Mouse (Mus musculus) lung, postnatal 0 days (tissue): ENCODE measurements at regions not wholly inside any gene's neighbourhood (a gene's known extent, or its start where the extent isn't known, plus 50 kb on each side); places are given as distances from the start of the nearest gene placed in this dataset.

ENCODE experiments used
- ATAC-seq: fragments of 200-750 bp; cut with Nextera tagmentation; 2 replicates; pipeline ENCODE4 v1.8.0; 2017; ENCODE audit warnings: moderate library complexity
- DNase-seq: peaks from one replicate; pipeline ENCODE4 v3.0.0-alpha.2; 2016; ENCODE audit warnings: low spot score
- H3K27ac ChIP-seq: fragments of 300-500 bp; sonication (generic); 2 replicates; pipeline ENCODE4 v1.5.1; 2014; ENCODE audit warnings: antibody characterized with exemption, mild to moderate bottlenecking, low read length, mixed read lengths
- H3K27me3 ChIP-seq: fragments of 300-500 bp; sonication (generic); replicated peaks from 2 replicates; pipeline ENCODE4 v1.6.1; 2014; ENCODE audit warnings: low read length, mixed read lengths; ENCODE audit not compliant: insufficient read depth
- H3K36me3 ChIP-seq: fragments of 300-500 bp; sonication (generic); 2 replicates; pipeline ENCODE4 v1.6.1; 2014; ENCODE audit warnings: low read length, mixed read lengths; ENCODE audit not compliant: insufficient read depth
- H3K4me1 ChIP-seq: fragments of 300-500 bp; sonication (generic); 2 replicates; pipeline ENCODE4 v1.6.1; 2014; ENCODE audit warnings: antibody characterized with exemption, low read depth, low read length, mixed read lengths; ENCODE audit not compliant: insufficient read depth
- H3K4me2 ChIP-seq: fragments of 300-500 bp; sonication (generic); replicated peaks from 2 replicates; pipeline ENCODE4 v1.6.1; 2014; ENCODE audit warnings: low read depth, mild to moderate bottlenecking, low read length, moderate library complexity, mixed read lengths
- H3K4me3 ChIP-seq: fragments of 300-500 bp; sonication (generic); 2 replicates; pipeline ENCODE4 v1.5.1; 2014; ENCODE audit warnings: low read depth, low read length
- H3K9ac ChIP-seq: fragments of 300-500 bp; sonication (generic); replicated peaks from 2 replicates; pipeline ENCODE4 v1.6.1; 2014; ENCODE audit warnings: low read depth, mild to moderate bottlenecking
- H3K9me3 ChIP-seq: fragments of 300-500 bp; sonication (generic); 2 replicates; pipeline ENCODE4 v1.6.1; 2016; ENCODE audit warnings: low read length, mixed read lengths
- CTCF ChIP-seq: IDR thresholded peaks from 2 replicates; pipeline ENCODE4 v1.5.1; 2016; ENCODE audit warnings: antibody characterized with exemption, mild to moderate bottlenecking
- EP300 ChIP-seq: IDR thresholded peaks from 2 replicates; pipeline ENCODE4 v1.6.1; 2016; ENCODE audit warnings: antibody characterized with exemption, mild to moderate bottlenecking, control low read depth
- WGBS: fragments of 180-500 bp; shearing (Covaris S2); extraction: QIAGEN DNeasy Blood & Tissue Kit; methylation state at CpG from one replicate; pipeline ENCODE4 v1.1.7; 2014; 5-methylcytosine and 5-hydroxymethylcytosine counted together

- DNase-seq = no peak
- no peak overlapping the region for H3K4me3 ChIP-seq
- no peak overlapping the region for H3K27ac ChIP-seq
- no peaks in the 10 kb centered on the region for H3K27me3 ChIP-seq
- ATAC-seq = no peak
- H3K4me2 ChIP-seq = no peak overlapping the region
- no peak overlapping the region for H3K9ac ChIP-seq
- H3K9me3 ChIP-seq = no peaks in the 10 kb centered on the region
- no peaks in the 10 kb centered on the region for H3K4me1 ChIP-seq
- whole genome bisulfite sequencing = 87% methylated on average over 3 of the region's 3 CpGs
- TF ChIP-seq CTCF (no peak), EP300 (no peak)
- no peaks in the 10 kb centered on the region for H3K36me3 ChIP-seq
Measured at GRCm38 (mm10) chr11:28681311-28681710, 97.2 kb upstream of the Ccdc85a start.

GRCm38 (mm10) chr11:28670765-28671164, 86.6 kb upstream of the Ccdc85a start:
- Histone ChIP-seq H3K9ac (no peak overlapping the region), H3K36me3 (no peaks in the 10 kb centered on the region), H3K4me1 (no peaks in the 10 kb centered on the region), H3K27me3 (no peaks in the 10 kb centered on the region), H3K4me2 (no peak overlapping the region), H3K9me3 (no peaks in the 10 kb centered on the region), H3K4me3 (no peak overlapping the region), H3K27ac (no peak overlapping the region)
- TF ChIP-seq EP300 = no peak
- no peak for TF ChIP-seq CTCF
- DNase-seq (no peak), ATAC-seq (no peak)

- H3K4me3 ChIP-seq = no peak overlapping the region
- H3K4me2 ChIP-seq = no peak overlapping the region
- ATAC-seq = no peak
- no peak for DNase-seq
- no peak overlapping the region for H3K9ac ChIP-seq
- no peaks in the 10 kb centered on the region for H3K27me3 ChIP-seq
- no peak overlapping the region for H3K27ac ChIP-seq
- no peaks in the 10 kb centered on the region for H3K4me1 ChIP-seq
- TF ChIP-seq EP300 = no peak
- TF ChIP-seq CTCF = no peak
- H3K9me3 ChIP-seq = no peaks in the 10 kb centered on the region
- no peaks in the 10 kb centered on the region for H3K36me3 ChIP-seq
- 32% methylated on average over 4 of the region's 4 CpGs for WGBS
Measured at GRCm38 (mm10) chr11:28669359-28669758, 85.2 kb upstream of the Ccdc85a start.

- H3K27ac ChIP-seq = no peak overlapping the region
- no peak overlapping the region for H3K9ac ChIP-seq
- DNase-seq (no peak), ATAC-seq (no peak)
- WGBS = 65% methylated on average over 4 of the region's 4 CpGs
- TF ChIP-seq CTCF = no peak
- no peak for TF ChIP-seq EP300
- H3K27me3 ChIP-seq = no peaks in the 10 kb centered on the region
- no peaks in the 10 kb centered on the region for H3K9me3 ChIP-seq
- H3K4me3 ChIP-seq = no peak overlapping the region
- H3K4me2 ChIP-seq = no peak overlapping the region
- H3K36me3 ChIP-seq = no peaks in the 10 kb centered on the region
- H3K4me1 ChIP-seq = no peaks in the 10 kb centered on the region
Measured at GRCm38 (mm10) chr11:28660377-28660776, 76.3 kb upstream of the Ccdc85a start.

GRCm38 (mm10) chr11:28655169-28655846, 71.2 kb upstream of the Ccdc85a start:
- H3K4me2 ChIP-seq = no peak overlapping the region
- TF ChIP-seq CTCF (no peak), EP300 (no peak)
- no peak for ATAC-seq

GRCm38 (mm10) chr11:28649446-28649845, 65.3 kb upstream of the Ccdc85a start:
- Histone ChIP-seq H3K9ac (no peak overlapping the region), H3K4me3 (no peak overlapping the region), H3K27ac (no peak overlapping the region), H3K4me1 (no peaks in the 10 kb centered on the region), H3K27me3 (no peaks in the 10 kb centered on the region), H3K4me2 (no peak overlapping the region), H3K36me3 (no peaks in the 10 kb centered on the region), H3K9me3 (no peaks in the 10 kb centered on the region)
- no peak for ATAC-seq
- DNase-seq = no peak
- 86% methylated on average over 7 of the region's 7 CpGs for WGBS
- TF ChIP-seq EP300 (no peak), CTCF (no peak)

More at GRCm38 (mm10) chr11:28655169-28655846, 71.2 kb upstream of the Ccdc85a start:
- no peaks in the 10 kb centered on the region for H3K36me3 ChIP-seq
- no peak overlapping the region for H3K27ac ChIP-seq
- no peaks in the 10 kb centered on the region for H3K4me1 ChIP-seq
- no peak for DNase-seq
- no peaks in the 10 kb centered on the region for H3K27me3 ChIP-seq
- H3K4me3 ChIP-seq = no peak overlapping the region
- 75% methylated on average over 12 of the region's 12 CpGs for WGBS
- H3K9me3 ChIP-seq = no peaks in the 10 kb centered on the region
- no peak overlapping the region for H3K9ac ChIP-seq

- no peaks in the 10 kb centered on the region for H3K27me3 ChIP-seq
- no peak overlapping the region for H3K27ac ChIP-seq
- ATAC-seq (no peak), DNase-seq (no peak)
- H3K9me3 ChIP-seq = no peaks in the 10 kb centered on the region
- H3K9ac ChIP-seq = no peak overlapping the region
- WGBS = 41% methylated on average over 3 of the region's 3 CpGs
- no peaks in the 10 kb centered on the region for H3K4me1 ChIP-seq
- H3K4me2 ChIP-seq = no peak overlapping the region
- TF ChIP-seq EP300 (no peak), CTCF (no peak)
- H3K4me3 ChIP-seq = no peak overlapping the region
- H3K36me3 ChIP-seq = no peaks in the 10 kb centered on the region
Measured at GRCm38 (mm10) chr11:28648916-28649315, 64.8 kb upstream of the Ccdc85a start.
